Mouse (Mus musculus) retina, postnatal 1 day (tissue): ENCODE measurements at regions not wholly inside any gene's neighbourhood (a gene's known extent, or its start where the extent isn't known, plus 50 kb on each side); places are given as distances from the start of the nearest gene placed in this dataset.
"Not testable (repeated sequence)": the region's sequence is repeated elsewhere in the genome, so short reads cannot be mapped to it uniquely, and the experiment has no call there.

ENCODE experiments used
- DNase-seq: peaks from one replicate; pipeline ENCODE4 v3.0.0-alpha.2; 2012

DNA sequence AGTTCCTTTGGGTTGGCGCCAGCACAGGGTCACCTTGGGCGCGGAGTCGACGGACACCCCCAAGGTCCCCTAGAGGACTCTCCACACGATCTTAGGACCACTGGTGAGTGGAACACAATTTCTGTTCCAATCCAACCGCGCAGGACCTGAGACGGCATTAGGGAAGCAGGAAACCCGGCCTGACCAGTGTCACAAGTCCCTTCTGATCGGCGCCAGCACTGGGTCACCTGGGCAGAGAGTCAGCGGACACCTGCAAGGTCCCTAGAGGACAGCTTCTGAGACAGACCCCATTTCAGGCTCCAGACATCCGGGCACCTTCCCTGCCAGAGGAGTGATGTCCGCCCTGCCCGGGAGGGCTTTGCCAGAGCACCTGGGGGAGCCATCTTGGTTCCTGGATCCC lies 74.2 kb upstream of the Cdh13 start:
- DNase-seq, result not testable (repeated sequence)

DNA sequence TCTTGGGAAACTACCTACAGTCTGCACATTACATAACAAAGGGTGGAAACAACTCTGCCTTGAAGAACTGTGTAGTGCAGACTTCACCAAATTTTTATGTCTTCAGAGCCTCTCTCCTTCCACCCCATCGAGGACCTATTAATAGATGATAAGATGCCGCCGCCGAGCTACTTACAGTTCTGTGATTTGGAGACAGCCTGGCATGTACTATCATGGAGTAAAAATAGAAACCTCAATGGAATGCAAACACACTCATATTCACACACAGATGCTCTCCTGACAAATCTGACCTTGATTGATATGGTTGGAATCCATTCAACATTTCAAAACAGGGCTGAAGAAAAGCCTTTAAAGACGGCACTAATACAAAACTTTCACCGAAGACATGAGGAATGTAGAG lies 92.7 kb upstream of the Cdh13 start:
- no peak for DNase-seq

GRCm38 (mm10) chr8:118189226-118189625 lies 94.3 kb upstream of the Cdh13 start:
- DNase-seq, result peak; percentile 82

- DNase-seq, result peak; percentile 26
Observed at GRCm38 (mm10) chr8:118169001-118169413, 114.5 kb upstream of the Cdh13 start.

DNA sequence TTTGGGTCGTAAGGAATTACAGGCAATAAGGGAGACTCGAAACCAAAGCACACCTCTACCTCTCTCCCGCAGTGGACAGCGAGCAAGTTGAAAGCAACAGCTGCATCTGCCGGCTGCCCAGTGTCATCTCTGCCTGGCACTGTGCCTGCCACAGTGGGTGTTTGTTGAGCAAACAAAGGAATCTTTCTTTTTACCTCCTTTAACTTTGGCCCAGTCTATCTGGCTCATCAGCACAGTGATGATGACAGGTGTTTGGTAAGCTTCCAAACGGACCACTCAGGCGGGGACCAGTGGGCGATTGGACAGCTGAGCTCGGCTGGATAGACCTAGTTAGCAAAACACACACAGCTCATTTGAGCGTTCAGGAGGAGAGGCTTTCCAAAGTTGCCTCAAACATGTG lies 121.4 kb upstream of the Cdh13 start:
- DNase-seq, result peak; percentile 97

- peak; percentile 40 for DNase-seq
Observed at GRCm38 (mm10) chr8:118147359-118148205, 136.0 kb upstream of the Cdh13 start.

DNA sequence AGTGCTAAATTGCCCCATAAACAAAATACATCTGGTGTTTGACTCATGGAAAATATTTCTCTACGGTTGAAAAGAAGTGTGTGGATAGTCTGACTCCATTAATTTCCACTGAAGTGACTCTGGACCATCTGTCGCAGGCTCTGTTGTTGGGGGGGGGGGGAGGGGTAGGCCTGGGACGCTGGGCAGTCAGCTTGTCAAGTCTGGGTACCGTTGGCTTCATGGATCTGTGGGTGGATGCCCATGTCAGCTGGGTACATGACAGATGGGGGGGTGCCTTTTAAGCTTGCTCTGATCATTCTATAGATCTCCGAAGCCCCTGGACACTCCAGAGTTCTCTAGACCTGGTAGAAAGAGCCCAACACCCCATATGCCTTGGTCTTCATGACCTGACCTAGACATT lies 139.0 kb upstream of the Cdh13 start:
- DNase-seq, result peak; percentile 51

GRCm38 (mm10) chr8:118142311-118142710 lies 141.2 kb upstream of the Cdh13 start:
- DNase-seq, result peak; percentile 69

DNA sequence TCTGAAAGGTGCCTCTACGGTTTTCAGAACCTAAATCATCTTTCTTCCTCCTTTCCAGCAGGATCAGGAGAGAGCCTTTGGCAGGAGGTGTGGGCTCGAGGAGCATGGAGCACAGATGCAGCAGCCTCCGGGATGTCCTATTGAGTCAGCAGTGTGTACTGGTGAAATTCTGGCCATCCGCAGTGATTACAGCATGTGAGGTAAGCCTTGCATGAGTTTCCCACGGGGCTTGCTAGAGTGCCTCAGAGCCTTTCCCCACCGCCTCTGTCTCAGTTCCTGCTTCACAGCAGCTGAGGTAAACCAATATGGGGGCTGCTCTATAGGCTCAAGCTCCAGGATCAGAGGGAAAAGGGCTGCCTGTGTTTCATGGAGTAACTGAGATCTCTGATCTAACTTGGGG lies 143.6 kb upstream of the Cdh13 start:
- DNase-seq, result no peak

DNA sequence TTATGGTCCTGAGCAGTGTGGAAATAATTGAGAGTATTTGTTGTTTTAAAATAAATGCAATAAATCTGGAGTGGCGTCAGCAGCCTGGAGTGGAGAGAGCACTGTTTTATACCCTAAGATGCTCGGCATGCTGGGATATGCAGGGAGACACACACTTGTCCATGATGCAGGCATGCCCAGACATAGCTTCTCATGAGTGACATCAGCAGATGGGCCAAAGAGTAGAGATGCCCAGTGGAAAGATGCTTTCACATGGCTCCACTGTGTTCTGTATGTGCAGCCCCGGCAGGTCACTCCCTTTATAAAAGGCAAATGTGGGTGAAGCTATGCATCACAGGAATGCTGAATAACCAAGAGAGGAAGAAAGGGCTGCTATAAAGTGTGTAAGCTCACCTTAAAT lies 145.7 kb upstream of the Cdh13 start:
- DNase-seq, result no peak

DNA sequence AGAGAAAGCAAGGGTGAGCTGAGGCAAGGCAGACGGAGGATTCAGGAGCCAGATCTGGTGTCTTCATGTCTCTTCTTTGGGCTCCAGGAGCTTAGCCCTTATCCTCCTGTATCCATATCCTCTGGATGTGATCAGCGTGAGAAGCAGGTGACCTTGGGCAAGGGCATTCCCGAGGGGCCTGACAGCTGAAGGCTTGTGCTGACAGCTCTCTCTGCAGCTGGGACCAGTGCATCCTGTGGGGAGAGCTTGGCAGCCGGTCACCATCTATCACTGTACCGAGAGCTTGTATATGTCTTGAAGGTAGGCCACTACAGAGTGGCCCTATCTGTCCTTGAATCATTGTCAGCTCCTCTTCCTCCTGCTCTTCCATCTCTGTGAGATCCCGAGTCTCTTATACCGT lies 158.5 kb upstream of the Cdh13 start:
- no peak for DNase-seq

- DNase-seq, result peak; percentile 53
Observed at GRCm38 (mm10) chr8:118114253-118114652, 169.3 kb upstream of the Cdh13 start.

DNA sequence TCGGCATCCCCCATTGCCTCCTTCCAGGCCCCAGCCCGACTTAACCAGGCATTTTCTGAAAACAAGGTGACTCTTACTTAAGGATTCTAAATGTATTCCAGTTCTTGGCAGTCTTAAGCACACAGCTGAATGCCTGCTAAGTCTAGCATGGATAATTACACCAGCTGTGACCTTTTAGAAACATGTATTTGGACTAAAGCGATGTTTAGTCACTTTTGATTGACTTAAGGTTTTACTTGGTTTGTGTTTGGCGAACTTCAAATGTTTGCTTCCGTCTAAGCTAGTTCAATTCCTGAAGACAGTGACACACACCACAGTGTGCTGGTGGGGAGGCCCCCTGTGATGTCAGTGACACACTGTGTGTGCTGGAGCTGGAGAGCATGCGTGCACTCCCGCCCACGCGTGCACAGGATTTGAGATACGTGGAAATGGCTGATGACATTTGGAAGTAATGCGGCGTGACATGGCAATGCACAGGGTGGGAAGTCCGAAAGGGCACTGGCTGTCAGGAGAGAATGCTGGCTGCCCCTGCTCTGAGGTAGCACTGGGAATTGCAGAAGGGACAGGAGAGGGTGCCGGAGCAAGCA lies 179.0 kb upstream of the Cdh13 start:
- peak; percentile 60 for DNase-seq

- DNase-seq, result peak; percentile 85
Observed at GRCm38 (mm10) chr8:118101346-118101745, 182.2 kb upstream of the Cdh13 start.

GRCm38 (mm10) chr8:118062736-118063135 lies 220.8 kb upstream of the Cdh13 start:
- DNase-seq, result no peak

- no peak for DNase-seq
Observed at GRCm38 (mm10) chr8:118056781-118057180, 226.8 kb upstream of the Cdh13 start.

- DNase-seq, result no peak
Observed at GRCm38 (mm10) chr8:118055536-118055935, 228.0 kb upstream of the Cdh13 start.

GRCm38 (mm10) chr8:118050386-118050785 lies 233.1 kb upstream of the Cdh13 start:
- no peak for DNase-seq

- DNase-seq, result peak; percentile 27
Observed at GRCm38 (mm10) chr8:118042253-118042860, 240.6 kb upstream of the Mphosph6 start.

DNA sequence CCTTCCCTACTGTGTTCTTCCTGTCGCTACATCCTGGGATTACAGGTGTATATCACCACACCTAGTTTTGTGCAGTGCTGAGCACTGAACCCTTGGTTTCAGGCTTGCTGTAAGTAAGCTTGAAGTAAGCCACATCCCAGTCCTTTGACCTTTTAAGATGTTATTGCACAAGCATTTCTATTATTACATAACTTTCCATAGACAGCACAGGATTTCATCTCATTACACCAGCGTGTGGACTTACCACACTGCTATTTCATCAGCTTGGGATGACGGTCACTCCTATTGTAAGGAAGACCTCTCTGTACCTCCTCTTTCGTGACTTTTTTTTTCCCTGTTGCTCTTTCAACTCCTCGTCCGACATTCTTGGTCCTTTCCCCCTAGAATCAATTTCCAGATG lies 239.5 kb upstream of the Mphosph6 start:
- no peak for DNase-seq

- no peak for DNase-seq
Observed at GRCm38 (mm10) chr8:118037801-118038200, 236.1 kb upstream of the Mphosph6 start.

DNA sequence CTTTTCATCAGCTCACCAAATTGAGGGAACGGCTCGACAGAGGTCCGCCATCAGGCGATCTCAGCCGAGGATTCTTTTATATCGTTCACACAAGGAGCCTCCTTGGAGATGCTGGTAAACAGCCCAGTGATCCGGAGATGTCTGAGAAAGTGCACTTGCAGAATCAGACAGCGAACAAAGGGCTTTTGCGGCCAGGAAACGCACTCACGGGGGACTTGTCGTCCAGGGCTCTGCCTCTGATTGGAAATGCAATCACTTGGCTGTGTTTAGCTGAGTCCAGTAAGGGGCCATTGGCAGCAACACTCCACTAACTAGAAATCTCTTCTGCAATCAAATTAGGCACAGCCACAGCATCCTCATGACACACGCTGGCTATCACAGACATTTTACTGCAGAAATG lies 232.3 kb upstream of the Mphosph6 start:
- DNase-seq, result peak; percentile 57

GRCm38 (mm10) chr8:118031406-118031805 lies 229.7 kb upstream of the Mphosph6 start:
- no peak for DNase-seq
